Mouse (Mus musculus) B cell, adult 2 months (primary cell): Measurements from ENCODE around the gene Inpp5e.
"Not testable (repeated sequence)": the region's sequence is repeated elsewhere in the genome, so short reads cannot be mapped to it uniquely, and the experiment has no call there.

ENCODE experiments used
- DNase-seq, 2 experiments: peaks; one replicate each; pipeline ENCODE4 v3.0.0; 2022

Inpp5e gene

GRCm38 (mm10) chr2:26418120-26418519, 9.1 kb upstream of the Inpp5e start:
- no peak for DNase-seq

GRCm38 (mm10) chr2:26417066-26417465, 8.1 kb upstream of the Inpp5e start:
- no peak for DNase-seq

GRCm38 (mm10) chr2:26410931-26411411, 2.0 kb upstream of the Inpp5e start:
- no peak for DNase-seq

GRCm38 (mm10) chr2:26410091-26410490, 1.1 kb upstream of the Inpp5e start:
- DNase-seq = no peak

- no peak for DNase-seq
Measured at GRCm38 (mm10) chr2:26409362-26409761, 359 bp upstream of the Inpp5e start.

GRCm38 (mm10) chr2:26403306-26403705, 5.7 kb downstream of the Inpp5e start:
- DNase-seq = no peak

GRCm38 (mm10) chr2:26402265-26402664, 6.7 kb downstream of the Inpp5e start:
- DNase-seq = no peak

- no peak for DNase-seq
Measured at GRCm38 (mm10) chr2:26401023-26401422, 8.0 kb downstream of the Inpp5e start.

- DNase-seq = no peak
Measured at GRCm38 (mm10) chr2:26400296-26400695, 8.7 kb downstream of the Inpp5e start.

GRCm38 (mm10) chr2:26399647-26400046, 9.4 kb downstream of the Inpp5e start:
- DNase-seq = no peak

GRCm38 (mm10) chr2:26398978-26399377, 10.0 kb downstream of the Inpp5e start:
- no peak for DNase-seq

GRCm38 (mm10) chr2:26391617-26392016, 17.4 kb downstream of the Inpp5e start:
- DNase-seq = no peak

GRCm38 (mm10) chr2:26390954-26391353, 18.0 kb downstream of the Inpp5e start:
- DNase-seq = no peak

GRCm38 (mm10) chr2:26389154-26389690, 19.8 kb downstream of the Inpp5e start, which contains the start of the genes Entr1 and Pmpca:
Gene Entr1 (minus strand): TSS chr2:26389316.
Gene Pmpca (plus strand): TSS chr2:26389339.
- peak; percentile 89 to 92 for DNase-seq

GRCm38 (mm10) chr2:26388682-26389153, 20.3 kb downstream of the Inpp5e start:
- no peak for DNase-seq

GRCm38 (mm10) chr2:26387713-26388112, 21.3 kb downstream of the Inpp5e start:
- no peak for DNase-seq

- DNase-seq = not testable (repeated sequence)
Measured at GRCm38 (mm10) chr2:26380871-26381270, 28.1 kb downstream of the Inpp5e start.

GRCm38 (mm10) chr2:26380131-26380771, 28.8 kb downstream of the Inpp5e start, which contains the start of gene Snapc4:
Gene Snapc4 (minus strand): TSS chr2:26380653.
- peak; percentile 89 for DNase-seq

- no peak for DNase-seq
Measured at GRCm38 (mm10) chr2:26372396-26372795, 36.6 kb downstream of the Inpp5e start.

GRCm38 (mm10) chr2:26368572-26368971, 40.4 kb downstream of the Inpp5e start:
- no peak for DNase-seq

GRCm38 (mm10) chr2:26367911-26368310, 41.1 kb downstream of the Inpp5e start:
- no peak for DNase-seq

- no peak for DNase-seq
Measured at GRCm38 (mm10) chr2:26364738-26365465, 44.1 kb downstream of the Inpp5e start.

- DNase-seq = no peak
Measured at GRCm38 (mm10) chr2:26363481-26363880, 45.5 kb downstream of the Inpp5e start.

- no peak for DNase-seq
Measured at GRCm38 (mm10) chr2:26362991-26363390, 46.0 kb downstream of the Inpp5e start.
